Mouse (Mus musculus) small intestine, adult 2 months (tissue): ENCODE measurements at regions not wholly inside any gene's neighbourhood (a gene's known extent, or its start where the extent isn't known, plus 50 kb on each side); places are given as distances from the start of the nearest gene placed in this dataset.

Experiments
- CTCF ChIP-seq: fragments of 200-500 bp; IDR thresholded peaks from 2 replicates; pipeline ENCODE4 v1.5.1; 2012; ENCODE audit warnings: low read depth, mild to moderate bottlenecking, control low read depth, inconsistent platforms, low read length, moderate library complexity, mixed read lengths; ENCODE audit not compliant: insufficient replicate concordance, insufficient read length; ENCODE audit errors: extremely low read depth
- POLR2A ChIP-seq: fragments of 200-500 bp; IDR thresholded peaks from 2 replicates; pipeline ENCODE4 v1.6.1; 2012; ENCODE audit warnings: low read depth, mild to moderate bottlenecking, control low read depth, inconsistent platforms, low read length, moderate library complexity

DNA sequence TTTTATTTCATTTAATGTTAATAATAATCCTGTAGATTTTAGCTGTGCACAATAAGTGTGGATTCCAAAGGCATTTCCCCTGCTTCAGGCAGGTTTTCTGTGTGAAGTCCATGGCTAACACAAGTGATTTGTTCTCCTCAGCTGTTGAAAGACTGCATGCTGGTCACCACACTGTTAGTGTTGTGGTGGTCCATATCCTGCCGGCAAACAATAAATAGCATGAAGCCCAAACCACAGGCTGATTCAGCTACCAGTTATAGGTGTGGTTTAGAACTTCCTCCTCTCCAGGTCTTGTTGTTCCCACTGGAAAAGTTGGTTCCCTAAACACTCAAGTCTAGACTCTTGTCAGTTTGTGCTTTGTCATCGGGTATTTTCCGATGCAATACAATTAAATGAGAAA, 497.5 kb downstream of the Plcl1 start:
- TF ChIP-seq CTCF (no peak), POLR2A (no peak)
